Mouse (Mus musculus) embryo, embryonic 10.5 days (tissue): ENCODE data around the gene Tbc1d23.
A peak's percentile ranks its signal among the peaks of the same experiment; 100 is the strongest.
"Not testable (repeated sequence)": the region's sequence is repeated elsewhere in the genome, so short reads cannot be mapped to it uniquely, and the experiment has no call there.

ENCODE experiments used
- DNase-seq: peaks from one replicate; pipeline ENCODE4 v3.0.0-alpha.2; 2015; ENCODE audit warnings: low spot score

Tbc1d23 gene

GRCm38 (mm10) chr16:57215957-57216356 is 15.3 kb downstream of the Tbc1d23 start:
- DNase-seq = no peak

GRCm38 (mm10) chr16:57211037-57211436 is 20.3 kb downstream of the Tbc1d23 start:
- no peak for DNase-seq

GRCm38 (mm10) chr16:57208342-57208741 is 23.0 kb downstream of the Tbc1d23 start:
- DNase-seq = no peak

- no peak for DNase-seq
These were observed 34.0 kb downstream of the Tbc1d23 start for GRCm38 (mm10) chr16:57197281-57197680.

GRCm38 (mm10) chr16:57196590-57196989 is 34.7 kb downstream of the Tbc1d23 start:
- no peak for DNase-seq

- DNase-seq = no peak
These were observed 40.1 kb downstream of the Tbc1d23 start for GRCm38 (mm10) chr16:57191214-57191613.

- no peak for DNase-seq
These were observed 40.9 kb downstream of the Tbc1d23 start for GRCm38 (mm10) chr16:57190390-57190789.

- DNase-seq = no peak
These were observed 41.8 kb downstream of the Tbc1d23 start for GRCm38 (mm10) chr16:57189493-57189892.

- no peak for DNase-seq
These were observed 44.7 kb downstream of the Tbc1d23 start for GRCm38 (mm10) chr16:57186618-57187017.

GRCm38 (mm10) chr16:57182037-57182436 is 49.3 kb downstream of the Tbc1d23 start:
- DNase-seq = no peak

- DNase-seq = no peak
These were observed 50.1 kb downstream of the Tbc1d23 start for GRCm38 (mm10) chr16:57181180-57181579.

GRCm38 (mm10) chr16:57177664-57178063 is 53.6 kb downstream of the Tbc1d23 start:
- DNase-seq = no peak

GRCm38 (mm10) chr16:57177254-57177653 is 54.0 kb downstream of the Tbc1d23 start:
- DNase-seq = peak; percentile 75

GRCm38 (mm10) chr16:57176276-57176675 is 55.0 kb downstream of the Tbc1d23 start:
- no peak for DNase-seq

GRCm38 (mm10) chr16:57175751-57176150 is 55.6 kb downstream of the Tbc1d23 start:
- no peak for DNase-seq

GRCm38 (mm10) chr16:57174480-57174879 is 56.8 kb downstream of the Tbc1d23 start:
- DNase-seq = not testable (repeated sequence)

GRCm38 (mm10) chr16:57171570-57171969 is 59.7 kb downstream of the Tbc1d23 start:
- no peak for DNase-seq

GRCm38 (mm10) chr16:57171161-57171560 is 60.1 kb downstream of the Tbc1d23 start:
- DNase-seq = no peak

- DNase-seq = peak; percentile 32
These were observed 63.1 kb downstream of the Tbc1d23 start for GRCm38 (mm10) chr16:57168236-57168635.

- no peak for DNase-seq
These were observed 63.8 kb downstream of the Tbc1d23 start for GRCm38 (mm10) chr16:57167514-57167912.

GRCm38 (mm10) chr16:57166611-57167513 is 64.4 kb downstream of the Tbc1d23 start, which contains the start of gene Nit2:
Nit2 (minus strand) TSS chr16:57167341.
- DNase-seq = peak; percentile 91

GRCm38 (mm10) chr16:57166086-57166485 is 65.2 kb downstream of the Tbc1d23 start:
- DNase-seq = no peak

GRCm38 (mm10) chr16:57165157-57165556 is 66.1 kb downstream of the Tbc1d23 start:
- no peak for DNase-seq

GRCm38 (mm10) chr16:57163694-57164093 is 67.6 kb downstream of the Tbc1d23 start:
- DNase-seq = no peak
